Mouse (Mus musculus): ENCODE results near the gene Prdx6.

DNA sequence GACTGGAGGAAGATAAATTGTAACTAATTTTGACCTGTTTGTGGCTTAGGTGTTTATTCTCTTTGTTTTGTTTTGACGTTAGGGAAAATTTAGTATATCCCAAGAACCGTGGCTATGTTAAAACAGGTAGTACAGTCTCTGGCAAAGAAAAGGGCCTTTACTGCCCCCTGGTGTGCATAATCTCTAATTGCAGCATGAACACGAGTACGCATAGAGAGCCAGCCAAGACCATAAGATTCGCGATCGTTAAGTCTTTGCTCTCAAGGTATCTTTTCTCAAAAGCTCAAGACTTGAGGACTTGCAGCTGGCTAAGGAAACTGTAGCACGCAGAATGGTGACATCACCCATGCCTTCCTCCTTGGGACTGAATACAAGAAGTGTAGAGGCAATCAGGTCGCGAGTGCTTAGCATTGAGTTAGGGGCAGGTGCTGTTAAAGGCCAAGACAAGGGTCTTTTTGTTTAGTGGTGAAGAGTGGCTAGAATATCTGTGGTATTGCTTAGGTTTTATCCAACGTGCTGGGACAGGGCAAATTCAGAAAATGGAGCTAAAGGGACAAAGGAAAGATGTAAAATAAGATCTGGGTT is 35.8 kb upstream of the Prdx6 start:
- TF ChIP-seq CTCF (IDR thresholded peaks at IDR 0.05; ENCODE audit: control insufficient read depth, insufficient read depth, insufficient replicate concordance, low read depth, low read length) (no peak; the same call in 1 of the 2 replicates), POLR2A (IDR thresholded peaks at IDR 0.05; ENCODE audit: control insufficient read depth, low read depth, low read length) (no peak)
